Comparison of ENCODE assay signal across 11 mouse cellular contexts in genomic region chr16:72218021-72218420, GRCm38 (mm10).
DNase-seq lines count a peak whose midpoint lies in the region; ATAC-seq and TF ChIP-seq lines count a peak whose summit lies in the region.
"Had no signal": no experiment of that assay in that cellular context is flagged by ENCODE, and none has a peak within 500 bp of the region (broad histone marks: within the 10 kb centered on the region; RNA-seq: fewer than 3 reads in every experiment).

No protein-coding gene starts in this region.

- no peak for TF ChIP-seq EP300 in heart, postnatal 0 days (IDR thresholded peaks at IDR 0.05; ENCODE audit: low read depth)

- ATAC-seq in heart, postnatal 0 days (ENCODE audit: insufficient read depth, low read depth): no peak
- ATAC-seq in midbrain, embryonic 14.5 days (ENCODE audit: low FRiP score, low TSS enrichment): no peak
- ATAC-seq in midbrain, embryonic 13.5 days: no peak
- no peak for ATAC-seq in forebrain, embryonic 11.5 days (replicated peaks; ENCODE audit: low FRiP score)

- DNase-seq in heart, postnatal 0 days (ENCODE audit: low spot score): peak; percentile 59
- no peak for DNase-seq in heart, adult 9 months (ENCODE audit: low spot score in 2 of 2)
- DNase-seq in midbrain, embryonic 14.5 days: peak; percentile 85
- peak; percentile 8 for DNase-seq in c-Kit-positive CD71-positive TER-119-positive erythroid progenitor cells, embryonic 14.5 days (ENCODE audit: low spot score)
- DNase-seq in splenic B cell, adult 2 months (ENCODE audit: low read depth, low spot score): peak; percentile 0
- DNase-seq in kidney, adult 11 months: no peak
- DNase-seq in forebrain, embryonic 11.5 days (ENCODE audit: low spot score): no peak
- DNase-seq: kidney, postnatal 10 days had no signal

- H3K36me3 ChIP-seq in heart, postnatal 0 days (replicated peaks; ENCODE audit: control insufficient read depth, insufficient read depth, low read length): no peaks in the 10 kb centered on the region
- H3K36me3 ChIP-seq in midbrain, embryonic 14.5 days (ENCODE audit: control insufficient read depth, insufficient read depth, low read length): no peaks in the 10 kb centered on the region
- H3K36me3 ChIP-seq in midbrain, embryonic 13.5 days: no peaks in the 10 kb centered on the region
- H3K36me3 ChIP-seq in splenic B cell, adult 2 months (ENCODE audit: control insufficient read depth, insufficient read depth, low read length, poor library complexity, severe bottlenecking): no peaks in the 10 kb centered on the region
- no peaks in the 10 kb centered on the region for H3K36me3 ChIP-seq in forebrain, embryonic 11.5 days (ENCODE audit: control insufficient read depth, insufficient read depth, low read length)
- H3K36me3 ChIP-seq: liver, embryonic 15.5 days had no signal

- H3K4me3 ChIP-seq in heart, postnatal 0 days (ENCODE audit: low read depth, low read length): no peak overlapping the region
- no peak overlapping the region for H3K4me3 ChIP-seq in midbrain, embryonic 14.5 days (replicated peaks; ENCODE audit: low read depth, low read length)
- H3K4me3 ChIP-seq in midbrain, embryonic 13.5 days (replicated peaks): no peak overlapping the region
- no peak overlapping the region for H3K4me3 ChIP-seq in forebrain, embryonic 11.5 days (ENCODE audit: low read depth, low read length)
- H3K4me3 ChIP-seq: erythroblast, embryonic 14.5 days; liver, embryonic 15.5 days had no signal

- peak overlapping the region; percentile 34; the same call in 1 of the 2 replicates for H3K4me2 ChIP-seq in heart, postnatal 0 days (ENCODE audit: low read depth, low read length)
- H3K4me2 ChIP-seq in midbrain, embryonic 14.5 days (ENCODE audit: low read length): no peak overlapping the region
- H3K4me2 ChIP-seq in midbrain, embryonic 13.5 days (replicated peaks): no peak overlapping the region
- no peak overlapping the region for H3K4me2 ChIP-seq in forebrain, embryonic 11.5 days (ENCODE audit: low read depth, low read length, severe bottlenecking)
- H3K4me2 ChIP-seq: liver, embryonic 15.5 days had no signal

- H3K27me3 ChIP-seq in heart, postnatal 0 days (ENCODE audit: control insufficient read depth, insufficient read depth, low read length): no peaks in the 10 kb centered on the region
- H3K27me3 ChIP-seq in midbrain, embryonic 14.5 days (ENCODE audit: control insufficient read depth, insufficient read depth, low read length): no peaks in the 10 kb centered on the region
- H3K27me3 ChIP-seq in midbrain, embryonic 13.5 days: no peaks in the 10 kb centered on the region
- H3K27me3 ChIP-seq in splenic B cell, adult 2 months (ENCODE audit: control insufficient read depth, insufficient read depth, low read length, poor library complexity, severe bottlenecking): no peaks in the 10 kb centered on the region
- H3K27me3 ChIP-seq in forebrain, embryonic 11.5 days (ENCODE audit: control insufficient read depth, insufficient read depth, low read length): no peaks in the 10 kb centered on the region
- H3K27me3 ChIP-seq: liver, embryonic 15.5 days had no signal

- no peak overlapping the region for H3K9ac ChIP-seq in heart, postnatal 0 days (replicated peaks; ENCODE audit: low read depth, low read length)
- no peak overlapping the region for H3K9ac ChIP-seq in midbrain, embryonic 14.5 days (replicated peaks; ENCODE audit: low read length)
- no peak overlapping the region for H3K9ac ChIP-seq in midbrain, embryonic 13.5 days (replicated peaks)
- no peak overlapping the region for H3K9ac ChIP-seq in forebrain, embryonic 11.5 days (ENCODE audit: low read length)
- H3K9ac ChIP-seq: liver, embryonic 15.5 days had no signal

- H3K4me1 ChIP-seq in heart, postnatal 0 days (ENCODE audit: control insufficient read depth, insufficient read depth): peaks cover 5% of the 10 kb centered on the region; the same call in 1 of the 2 replicates
- H3K4me1 ChIP-seq in midbrain, embryonic 14.5 days (ENCODE audit: control insufficient read depth, insufficient read depth, low read length): peaks cover 9% of the 10 kb centered on the region; the same call in 1 of the 2 replicates
- peaks cover 19% of the 10 kb centered on the region for H3K4me1 ChIP-seq in midbrain, embryonic 13.5 days (replicated peaks)
- no peaks in the 10 kb centered on the region; the same call in 1 of the 2 replicates for H3K4me1 ChIP-seq in forebrain, embryonic 11.5 days (replicated peaks; ENCODE audit: control insufficient read depth, insufficient read depth, low read length)
- H3K4me1 ChIP-seq: liver, embryonic 15.5 days had no signal

- TF ChIP-seq CTCF in heart, postnatal 0 days (IDR thresholded peaks at IDR 0.05; ENCODE audit: low read depth): peak; percentile 91

- no peaks in the 10 kb centered on the region for H3K9me3 ChIP-seq in heart, postnatal 0 days (replicated peaks; ENCODE audit: control insufficient read depth, low read length)
- no peaks in the 10 kb centered on the region for H3K9me3 ChIP-seq in midbrain, embryonic 14.5 days (ENCODE audit: control insufficient read depth, low read length)
- H3K9me3 ChIP-seq in midbrain, embryonic 13.5 days: no peaks in the 10 kb centered on the region
- no peaks in the 10 kb centered on the region for H3K9me3 ChIP-seq in forebrain, embryonic 11.5 days (ENCODE audit: control insufficient read depth, low read length)
- H3K9me3 ChIP-seq: liver, embryonic 15.5 days had no signal

- H3K27ac ChIP-seq in heart, postnatal 0 days (ENCODE audit: low read depth): no peak overlapping the region
- H3K27ac ChIP-seq in midbrain, embryonic 14.5 days (replicated peaks; ENCODE audit: low read depth, low read length): no peak overlapping the region
- no peak overlapping the region for H3K27ac ChIP-seq in midbrain, embryonic 13.5 days
- H3K27ac ChIP-seq in forebrain, embryonic 11.5 days (ENCODE audit: low read depth, low read length): no peak overlapping the region
- H3K27ac ChIP-seq: liver, embryonic 15.5 days had no signal

- 3% methylated on average over 3 of the region's 3 CpGs for WGBS in heart, postnatal 0 days
- WGBS in midbrain, embryonic 14.5 days: 5% methylated on average over 3 of the region's 3 CpGs
- WGBS in midbrain, embryonic 13.5 days: 0% methylated on average over 3 of the region's 3 CpGs
- WGBS in forebrain, embryonic 11.5 days: 3% methylated on average over 3 of the region's 3 CpGs

Comparison
In these comparisons a context has a peak if more than half of its experiments do, and no peak if none do; other contexts are left out.
1. DNase-seq: peak in heart, postnatal 0 days (single experiment), midbrain, embryonic 14.5 days (single experiment), c-Kit-positive CD71-positive TER-119-positive erythroid progenitor cells, embryonic 14.5 days (single experiment) and splenic B cell, adult 2 months (single experiment); none in heart, adult 9 months (0 of 2), kidney, adult 11 months (single experiment) and forebrain, embryonic 11.5 days (single experiment).